Mouse (Mus musculus) cerebellum, adult 9-11 months (tissue): ENCODE results near the gene Vmn2r107.

Experiments used
- DNase-seq: peaks from one replicate; pipeline ENCODE4 v3.0.0; 2022

The Vmn2r107 gene

DNA sequence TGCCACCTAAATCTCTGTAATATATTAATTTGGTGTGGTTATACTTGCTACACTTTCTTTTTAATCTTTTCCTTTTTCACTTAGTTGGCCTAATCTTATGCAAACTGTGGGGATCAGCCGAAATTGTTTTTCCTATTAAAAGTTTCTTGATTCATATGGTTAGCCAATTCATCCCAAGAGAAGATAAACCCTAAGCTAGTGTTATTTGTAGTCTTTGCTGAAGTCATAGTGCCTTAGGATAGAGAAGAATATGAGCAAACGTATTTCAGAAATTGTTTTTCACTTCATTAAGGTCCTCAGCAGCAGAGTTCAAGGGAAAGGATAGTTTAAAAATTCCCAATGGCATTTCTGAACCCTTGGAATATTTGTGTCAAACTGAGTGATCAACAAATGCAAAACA, at the start of gene Vmn2r107:
Gene Vmn2r107, plus strand, starts transcription at position 301 of the 400 bp plus-strand sequence.
- no peak for DNase-seq

DNA sequence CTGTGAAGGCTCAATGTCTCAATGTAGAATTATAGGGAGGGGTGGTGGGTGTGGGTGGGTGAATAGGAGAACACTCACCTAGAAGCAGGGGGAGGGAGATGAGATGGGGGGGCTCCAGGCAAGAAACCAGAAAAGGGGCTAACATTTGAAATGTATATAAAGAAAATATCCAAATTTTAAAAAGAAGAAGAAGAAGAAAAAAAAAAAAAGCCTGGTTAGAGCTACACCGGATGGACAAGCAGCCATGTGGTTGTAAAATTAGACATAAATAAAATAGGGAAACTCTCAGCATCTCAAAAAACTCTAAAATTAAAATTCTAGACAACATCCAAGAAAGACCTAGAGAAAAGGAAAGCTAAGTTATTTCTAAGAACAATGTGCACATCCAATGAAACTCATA, 39.3 kb upstream of the Vmn2r107 start:
- no peak for DNase-seq

DNA sequence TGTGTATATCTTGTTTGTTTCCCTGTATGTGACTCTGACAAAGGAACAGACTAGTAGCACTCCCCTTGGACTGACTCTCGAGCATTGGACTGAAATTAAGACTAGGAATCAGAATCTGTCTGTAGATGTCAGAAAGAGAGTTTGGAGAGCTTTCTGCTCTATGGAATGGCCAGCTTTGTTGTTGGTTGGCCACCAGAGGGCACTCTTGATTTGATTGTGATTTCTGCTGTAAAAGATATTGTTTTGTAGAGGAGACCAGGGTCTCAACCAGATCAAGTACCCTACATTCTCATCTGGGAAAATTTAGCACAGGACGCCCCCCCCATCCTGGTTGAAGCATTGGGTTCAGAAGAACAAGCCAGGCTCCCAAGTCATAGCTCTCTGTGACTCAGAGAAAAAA, 54.1 kb downstream of the Vmn2r107 start:
- DNase-seq = no peak

DNA sequence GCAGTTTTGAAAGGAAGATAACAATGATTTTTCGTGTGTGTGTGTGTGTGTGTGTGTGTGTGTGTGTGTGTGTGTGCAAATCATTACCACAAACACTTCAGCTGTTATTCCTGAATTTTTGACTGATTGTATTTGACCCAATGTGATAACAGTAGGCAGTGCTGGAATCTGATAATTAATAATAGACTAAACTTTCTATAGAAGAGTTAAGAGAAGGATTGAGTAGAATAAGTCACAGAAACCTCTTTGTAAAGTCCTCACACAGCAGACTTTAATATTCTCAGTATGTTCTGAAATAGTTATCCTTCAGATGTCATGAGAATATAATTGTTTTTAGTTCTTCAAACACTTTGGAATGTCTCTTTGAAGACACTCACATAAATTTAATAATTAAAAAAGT, 68.8 kb downstream of the Vmn2r107 start, which contains the start of gene Vmn1r224:
Gene Vmn1r224, plus strand, starts transcription at position 301 of the 400 bp plus-strand sequence.
- no peak for DNase-seq
